Mouse (Mus musculus): ENCODE data around the gene Ust.

GRCm38 (mm10) chr10:8250005-8250404, 268.6 kb downstream of the Ust start:
- TF ChIP-seq CTCF (IDR thresholded peaks at IDR 0.05; ENCODE audit: borderline replicate concordance, insufficient read depth, low read depth, low read length) (no peak), POLR2A (IDR thresholded peaks at IDR 0.05; ENCODE audit: borderline replicate concordance, insufficient read depth, low read length) (no peak)

Data from cerebellum, adult 2 months (tissue).